Mouse (Mus musculus): Measurements from ENCODE around the gene Polrmt. TPM values are rescaled to one million over a fixed set of nuclear protein-coding genes. Genes with fewer than 3 reads are reported as not detected.

Gene Polrmt
- 24.5 TPM for polyA plus RNA-seq (2014; fragmentation: Illumina TruSeq; extraction: RNeasy Lipid Tissue Mini Kit (QIAGEN cat#74804); ENCODE audit: low read depth, low replicate concordance)

GRCm38 (mm10) chr10:79745898-79746773 is at the start of gene Polrmt:
Gene Polrmt, minus strand, starts transcription at chr10:79746581.

GRCm38 (mm10) chr10:79793051-79793737 is 46.8 kb upstream of the Polrmt start, which contains the start of gene Palm:
Gene Palm, plus strand, starts transcription at chr10:79793572.

GRCm38 (mm10) chr10:79790861-79791260 is 44.5 kb upstream of the Polrmt start, which contains the start of gene Prss57:
Gene Prss57, minus strand, starts transcription at chr10:79790961.

GRCm38 (mm10) chr10:79777103-79777531 is 30.7 kb upstream of the Polrmt start, which contains the start of gene Fstl3:
Gene Fstl3, plus strand, starts transcription at chr10:79777272.

DNA sequence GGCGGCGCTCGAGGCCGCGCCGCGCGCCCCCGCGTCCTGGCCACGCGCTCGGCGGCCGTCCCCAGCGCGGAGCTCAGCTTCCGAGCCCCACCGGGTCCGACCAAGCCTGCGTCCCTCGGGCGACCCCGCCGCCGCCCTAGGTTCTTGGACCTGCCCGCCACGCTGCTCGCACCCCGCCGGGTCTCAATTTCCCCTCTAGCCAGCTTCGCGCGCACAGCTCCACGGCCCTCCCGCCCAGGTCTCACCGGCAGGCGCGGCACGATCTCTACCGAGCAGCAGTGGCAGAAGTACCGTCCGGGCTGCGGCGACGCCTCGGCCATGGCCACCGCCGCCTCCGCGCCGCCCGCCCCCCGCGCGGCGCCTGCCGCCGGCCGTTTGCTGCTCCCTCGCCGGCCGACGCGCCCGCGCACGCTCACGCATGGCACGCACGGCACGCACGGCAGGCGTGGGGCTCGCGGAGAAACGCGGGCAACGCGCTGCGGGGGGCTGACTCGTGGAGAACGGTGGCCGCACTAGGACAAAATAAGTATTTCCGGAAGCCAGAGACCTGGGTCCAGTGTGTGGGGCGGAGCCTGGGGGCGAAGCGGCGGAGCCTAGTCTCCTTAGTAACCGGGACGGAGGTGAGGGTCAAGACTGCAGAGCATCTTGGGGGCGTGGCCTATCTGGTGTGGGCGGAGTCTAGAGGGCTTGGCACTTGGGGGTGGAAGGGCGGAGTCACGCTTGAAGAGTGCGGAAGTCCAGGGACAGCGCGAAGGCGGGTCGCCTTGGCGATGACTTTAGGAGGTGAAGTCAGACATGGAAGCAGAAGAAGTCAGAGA is 20.3 kb upstream of the Polrmt start, which contains the start of gene Rnf126:
Gene Rnf126 (minus strand): TSS at position 445 of the 818 bp plus-strand sequence.

DNA sequence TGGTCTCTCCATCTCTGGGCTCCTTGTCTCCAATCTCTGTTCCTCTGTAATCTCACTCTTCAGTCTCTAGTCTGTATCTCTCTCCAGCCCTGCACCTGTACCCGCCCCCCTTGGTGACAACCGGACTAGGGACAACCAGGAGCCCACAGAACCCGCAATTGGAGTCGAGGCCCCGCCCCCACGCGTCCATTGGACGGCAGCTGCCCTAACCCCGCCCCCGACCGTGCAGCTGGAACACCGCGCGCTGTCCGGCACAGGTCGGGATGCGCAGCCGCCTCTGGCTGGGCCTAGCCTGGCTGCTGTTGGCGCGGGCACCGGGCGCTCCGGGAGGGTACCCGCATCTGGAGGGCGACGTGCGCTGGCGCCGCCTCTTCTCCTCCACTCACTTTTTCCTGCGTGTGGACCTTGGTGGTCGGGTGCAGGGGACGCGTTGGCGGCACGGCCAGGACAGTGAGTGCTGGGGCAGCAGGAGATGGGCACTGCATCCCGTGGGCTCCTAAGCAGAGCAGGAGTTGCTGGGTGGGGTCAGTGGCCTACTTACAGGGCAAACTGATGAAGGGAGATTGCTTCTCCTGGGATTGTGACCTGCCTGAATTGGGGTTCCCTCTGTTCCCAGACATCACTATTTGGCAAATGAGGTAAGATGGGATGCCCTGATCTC is 8.6 kb upstream of the Polrmt start, which contains the start of gene Fgf22:
Gene Fgf22 (plus strand): TSS at position 221 of the 661 bp plus-strand sequence.

DNA sequence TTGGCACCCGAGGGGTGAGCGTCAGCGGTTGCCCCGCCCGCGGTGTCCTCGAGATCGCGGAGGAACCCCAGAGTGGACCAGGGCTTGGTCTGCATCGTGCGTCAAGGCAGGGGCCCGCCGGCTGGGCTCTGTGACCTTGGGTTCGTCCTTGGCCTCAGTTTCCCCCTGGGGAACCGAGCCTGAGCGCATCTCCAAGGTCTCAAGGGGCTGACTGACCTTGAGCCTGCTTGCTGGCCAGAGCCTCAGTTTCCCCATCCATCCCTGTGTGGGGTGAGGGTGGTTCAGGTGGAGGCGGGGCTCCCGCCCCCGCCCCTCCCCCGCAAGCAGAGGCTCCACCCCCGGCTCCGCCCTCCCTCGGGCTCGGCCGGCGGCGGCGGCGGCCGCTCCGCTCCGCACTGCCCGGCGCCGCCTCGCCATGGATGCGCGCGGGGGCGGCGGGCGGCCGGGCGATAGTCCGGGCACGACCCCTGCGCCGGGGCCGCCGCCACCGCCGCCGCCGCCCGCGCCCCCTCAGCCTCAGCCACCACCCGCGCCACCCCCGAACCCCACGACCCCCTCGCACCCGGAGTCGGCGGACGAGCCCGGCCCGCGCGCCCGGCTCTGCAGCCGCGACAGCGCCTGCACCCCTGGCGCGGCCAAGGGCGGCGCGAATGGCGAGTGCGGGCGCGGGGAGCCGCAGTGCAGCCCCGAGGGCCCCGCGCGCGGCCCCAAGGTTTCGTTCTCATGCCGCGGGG is 30.0 kb downstream of the Polrmt start, which contains the start of gene Hcn2:
Gene Hcn2 (plus strand): TSS at position 381 of the 734 bp plus-strand sequence.

DNA sequence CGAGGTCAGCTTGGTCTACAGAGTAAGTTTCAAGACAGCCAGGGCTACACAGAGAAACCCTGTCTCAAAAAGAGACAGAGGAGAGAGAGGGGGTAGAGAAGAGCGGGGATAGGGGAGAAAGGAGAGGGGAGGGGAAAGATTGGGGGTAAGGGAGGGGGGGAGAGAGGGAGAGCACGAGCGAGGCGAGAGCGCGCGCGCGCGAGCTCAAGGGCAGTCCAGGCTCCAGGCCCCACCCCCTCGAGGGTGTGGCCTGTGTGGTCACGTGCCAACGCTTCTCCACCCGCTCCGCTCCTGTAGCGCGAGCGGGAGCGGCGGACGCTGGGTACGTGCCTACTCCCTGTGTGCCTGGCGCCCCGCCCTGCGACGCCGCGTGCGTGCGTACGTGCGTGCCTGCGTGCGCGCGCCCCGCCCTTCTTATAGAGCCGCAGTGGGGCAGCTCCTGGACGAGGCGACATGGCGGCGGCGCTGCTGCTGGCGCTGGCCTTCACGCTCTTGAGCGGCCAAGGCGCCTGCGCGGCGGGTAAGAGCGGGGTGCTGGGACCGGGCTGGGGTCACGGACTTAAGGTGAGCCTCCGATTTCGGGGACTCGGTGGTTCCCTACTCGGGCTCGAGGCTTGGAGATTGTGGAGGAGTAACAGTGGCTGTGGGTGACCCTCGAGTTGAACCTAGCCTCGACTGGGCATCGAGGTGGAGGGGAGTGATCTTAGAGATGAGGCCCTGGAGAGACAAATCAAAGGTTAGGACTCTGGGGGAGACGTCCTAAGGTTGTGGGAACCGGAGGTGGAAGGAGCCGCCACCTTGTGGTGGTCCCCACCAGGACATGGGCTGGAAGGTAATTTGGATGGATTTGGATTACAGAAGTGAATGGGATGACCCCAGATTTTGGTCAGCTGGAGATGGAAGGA is 42.1 kb downstream of the Polrmt start, which contains the start of gene Bsg:
Gene Bsg (plus strand): TSS at position 427 of the 905 bp plus-strand sequence.

DNA sequence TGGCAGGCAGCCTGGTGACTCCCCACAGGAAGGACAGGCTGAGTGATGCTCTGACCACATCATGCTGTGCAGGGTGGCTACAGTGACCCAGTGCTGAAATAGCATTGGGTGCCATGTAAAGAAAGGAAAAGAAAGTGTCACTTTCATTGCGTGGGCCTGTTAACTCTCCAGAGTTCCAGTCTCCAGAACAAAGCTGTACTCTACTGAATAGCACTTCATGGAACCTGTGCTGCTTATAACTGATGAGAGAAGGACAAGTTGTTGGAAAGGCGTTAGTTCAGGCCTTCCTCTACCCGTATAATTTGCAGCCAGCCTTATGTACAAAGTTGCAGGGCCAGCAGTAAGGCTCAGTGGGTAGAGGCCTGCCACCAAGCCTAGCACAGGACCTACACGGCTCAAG is 57.7 kb downstream of the Polrmt start, which contains the start of gene Gzmm:
Gene Gzmm (plus strand): TSS at position 301 of the 400 bp plus-strand sequence.

Other genes starting within 250 kb of the Polrmt start
- 32.1 TPM for gene Plpp2, start 212.8 kb downstream of the Polrmt start, polyA plus RNA-seq (2014; fragmentation: Illumina TruSeq; extraction: RNeasy Lipid Tissue Mini Kit (QIAGEN cat#74804); ENCODE audit: low read depth, low replicate concordance)
- gene Mier2, start 191.4 kb downstream of the Polrmt start, polyA plus RNA-seq (2014; fragmentation: Illumina TruSeq; extraction: RNeasy Lipid Tissue Mini Kit (QIAGEN cat#74804); ENCODE audit: low read depth, low replicate concordance): 21.9 TPM
- 5.1 TPM for gene Theg, start 159.2 kb downstream of the Polrmt start, polyA plus RNA-seq (2014; fragmentation: Illumina TruSeq; extraction: RNeasy Lipid Tissue Mini Kit (QIAGEN cat#74804); ENCODE audit: low read depth, low replicate concordance)
- not detected for gene C2cd4c, start 132.6 kb downstream of the Polrmt start, polyA plus RNA-seq (2014; fragmentation: Illumina TruSeq; extraction: RNeasy Lipid Tissue Mini Kit (QIAGEN cat#74804); ENCODE audit: low read depth, low replicate concordance)
- gene Shc2, start 108.7 kb downstream of the Polrmt start, polyA plus RNA-seq (2014; fragmentation: Illumina TruSeq; extraction: RNeasy Lipid Tissue Mini Kit (QIAGEN cat#74804); ENCODE audit: low read depth, low replicate concordance): 4.0 TPM
- not detected for gene Odf3l2, start 100.8 kb downstream of the Polrmt start, polyA plus RNA-seq (2014; fragmentation: Illumina TruSeq; extraction: RNeasy Lipid Tissue Mini Kit (QIAGEN cat#74804); ENCODE audit: low read depth, low replicate concordance)
- gene Madcam1, start 82.0 kb downstream of the Polrmt start, polyA plus RNA-seq (2014; fragmentation: Illumina TruSeq; extraction: RNeasy Lipid Tissue Mini Kit (QIAGEN cat#74804); ENCODE audit: low read depth, low replicate concordance): not detected
- gene Tpgs1, start 77.2 kb downstream of the Polrmt start, polyA plus RNA-seq (2014; fragmentation: Illumina TruSeq; extraction: RNeasy Lipid Tissue Mini Kit (QIAGEN cat#74804); ENCODE audit: low read depth, low replicate concordance): 29.6 TPM
- gene Cdc34, start 64.4 kb downstream of the Polrmt start, polyA plus RNA-seq (2014; fragmentation: Illumina TruSeq; extraction: RNeasy Lipid Tissue Mini Kit (QIAGEN cat#74804); ENCODE audit: low read depth, low replicate concordance): 64.7 TPM
- 0.63 TPM for gene Gzmm, start 57.6 kb downstream of the Polrmt start, polyA plus RNA-seq (2014; fragmentation: Illumina TruSeq; extraction: RNeasy Lipid Tissue Mini Kit (QIAGEN cat#74804); ENCODE audit: low read depth, low replicate concordance)
- 523 TPM for gene Bsg, start 42.1 kb downstream of the Polrmt start, polyA plus RNA-seq (2014; fragmentation: Illumina TruSeq; extraction: RNeasy Lipid Tissue Mini Kit (QIAGEN cat#74804); ENCODE audit: low read depth, low replicate concordance)
- 0.37 TPM for gene Hcn2, start 29.9 kb downstream of the Polrmt start, polyA plus RNA-seq (2014; fragmentation: Illumina TruSeq; extraction: RNeasy Lipid Tissue Mini Kit (QIAGEN cat#74804); ENCODE audit: low read depth, low replicate concordance)
- not detected for gene Fgf22, start 8.5 kb upstream of the Polrmt start, polyA plus RNA-seq (2014; fragmentation: Illumina TruSeq; extraction: RNeasy Lipid Tissue Mini Kit (QIAGEN cat#74804); ENCODE audit: low read depth, low replicate concordance)
- gene Rnf126, start 20.4 kb upstream of the Polrmt start, polyA plus RNA-seq (2014; fragmentation: Illumina TruSeq; extraction: RNeasy Lipid Tissue Mini Kit (QIAGEN cat#74804); ENCODE audit: low read depth, low replicate concordance): 37.4 TPM
- gene Fstl3, start 30.7 kb upstream of the Polrmt start, polyA plus RNA-seq (2014; fragmentation: Illumina TruSeq; extraction: RNeasy Lipid Tissue Mini Kit (QIAGEN cat#74804); ENCODE audit: low read depth, low replicate concordance): 19.8 TPM
- not detected for gene Prss57, start 44.4 kb upstream of the Polrmt start, polyA plus RNA-seq (2014; fragmentation: Illumina TruSeq; extraction: RNeasy Lipid Tissue Mini Kit (QIAGEN cat#74804); ENCODE audit: low read depth, low replicate concordance)
- 60.4 TPM for gene Palm, start 47.0 kb upstream of the Polrmt start, polyA plus RNA-seq (2014; fragmentation: Illumina TruSeq; extraction: RNeasy Lipid Tissue Mini Kit (QIAGEN cat#74804); ENCODE audit: low read depth, low replicate concordance)
- gene Misp, start 74.4 kb upstream of the Polrmt start, polyA plus RNA-seq (2014; fragmentation: Illumina TruSeq; extraction: RNeasy Lipid Tissue Mini Kit (QIAGEN cat#74804); ENCODE audit: low read depth, low replicate concordance): 1.5 TPM
- 149 TPM for gene Ptbp1, start 107.8 kb upstream of the Polrmt start, polyA plus RNA-seq (2014; fragmentation: Illumina TruSeq; extraction: RNeasy Lipid Tissue Mini Kit (QIAGEN cat#74804); ENCODE audit: low read depth, low replicate concordance)
- 14.3 TPM for gene Prtn3, start 127.9 kb upstream of the Polrmt start, polyA plus RNA-seq (2014; fragmentation: Illumina TruSeq; extraction: RNeasy Lipid Tissue Mini Kit (QIAGEN cat#74804); ENCODE audit: low read depth, low replicate concordance)
- gene Plppr3, start 128.1 kb upstream of the Polrmt start, polyA plus RNA-seq (2014; fragmentation: Illumina TruSeq; extraction: RNeasy Lipid Tissue Mini Kit (QIAGEN cat#74804); ENCODE audit: low read depth, low replicate concordance): 7.2 TPM
- 0.67 TPM for gene Elane, start 139.7 kb upstream of the Polrmt start, polyA plus RNA-seq (2014; fragmentation: Illumina TruSeq; extraction: RNeasy Lipid Tissue Mini Kit (QIAGEN cat#74804); ENCODE audit: low read depth, low replicate concordance)
- 6,422 TPM for gene Cfd, start 144.3 kb upstream of the Polrmt start, polyA plus RNA-seq (2014; fragmentation: Illumina TruSeq; extraction: RNeasy Lipid Tissue Mini Kit (QIAGEN cat#74804); ENCODE audit: low read depth, low replicate concordance)
- gene Med16, start 162.3 kb upstream of the Polrmt start, polyA plus RNA-seq (2014; fragmentation: Illumina TruSeq; extraction: RNeasy Lipid Tissue Mini Kit (QIAGEN cat#74804); ENCODE audit: low read depth, low replicate concordance): 25.6 TPM
- not detected for gene Gm26602, start 164.3 kb upstream of the Polrmt start, polyA plus RNA-seq (2014; fragmentation: Illumina TruSeq; extraction: RNeasy Lipid Tissue Mini Kit (QIAGEN cat#74804); ENCODE audit: low read depth, low replicate concordance)
- 2.7 TPM for gene Kiss1r, start 170.4 kb upstream of the Polrmt start, polyA plus RNA-seq (2014; fragmentation: Illumina TruSeq; extraction: RNeasy Lipid Tissue Mini Kit (QIAGEN cat#74804); ENCODE audit: low read depth, low replicate concordance)
- 81.2 TPM for gene R3hdm4, start 174.6 kb upstream of the Polrmt start, polyA plus RNA-seq (2014; fragmentation: Illumina TruSeq; extraction: RNeasy Lipid Tissue Mini Kit (QIAGEN cat#74804); ENCODE audit: low read depth, low replicate concordance)
- gene Arid3a, start 180.5 kb upstream of the Polrmt start, polyA plus RNA-seq (2014; fragmentation: Illumina TruSeq; extraction: RNeasy Lipid Tissue Mini Kit (QIAGEN cat#74804); ENCODE audit: low read depth, low replicate concordance): 4.9 TPM
- gene Wdr18, start 213.6 kb upstream of the Polrmt start, polyA plus RNA-seq (2014; fragmentation: Illumina TruSeq; extraction: RNeasy Lipid Tissue Mini Kit (QIAGEN cat#74804); ENCODE audit: low read depth, low replicate concordance): 22.5 TPM
- gene Grin3b, start 224.1 kb upstream of the Polrmt start, polyA plus RNA-seq (2014; fragmentation: Illumina TruSeq; extraction: RNeasy Lipid Tissue Mini Kit (QIAGEN cat#74804); ENCODE audit: low read depth, low replicate concordance): not detected
- 86.6 TPM for gene Tmem259, start 237.7 kb upstream of the Polrmt start, polyA plus RNA-seq (2014; fragmentation: Illumina TruSeq; extraction: RNeasy Lipid Tissue Mini Kit (QIAGEN cat#74804); ENCODE audit: low read depth, low replicate concordance)
- gene Cnn2, start 242.0 kb upstream of the Polrmt start, polyA plus RNA-seq (2014; fragmentation: Illumina TruSeq; extraction: RNeasy Lipid Tissue Mini Kit (QIAGEN cat#74804); ENCODE audit: low read depth, low replicate concordance): 46.6 TPM
- 3.8 TPM for gene Abca7, start 249.9 kb upstream of the Polrmt start, polyA plus RNA-seq (2014; fragmentation: Illumina TruSeq; extraction: RNeasy Lipid Tissue Mini Kit (QIAGEN cat#74804); ENCODE audit: low read depth, low replicate concordance)

Data from adipose tissue, adult 10 weeks (tissue).